Mouse (Mus musculus) hindbrain, embryonic 10.5 days (tissue): ENCODE measurements around the gene Cdk9. TPM values are rescaled to one million over a fixed set of nuclear protein-coding genes. Genes with fewer than 3 reads are reported as not detected.

ENCODE experiments used
- DNase-seq: peaks from one replicate; pipeline ENCODE4 v3.0.0-alpha.2; 2017; ENCODE audit warnings: low spot score
- H3K27ac ChIP-seq: fragments of 300-500 bp; sonication (generic); 2 replicates; pipeline ENCODE4 v1.5.1; 2016; ENCODE audit warnings: mild to moderate bottlenecking, moderate library complexity
- H3K27me3 ChIP-seq: fragments of 300-500 bp; sonication (generic); 2 replicates; pipeline ENCODE4 v1.6.1; 2016; ENCODE audit warnings: mild to moderate bottlenecking; ENCODE audit not compliant: poor library complexity, insufficient read depth, severe bottlenecking
- H3K36me3 ChIP-seq: fragments of 300-500 bp; sonication (generic); 2 replicates; pipeline ENCODE4 v1.6.1; 2016; ENCODE audit warnings: mild to moderate bottlenecking, moderate library complexity
- H3K4me1 ChIP-seq: fragments of 300-500 bp; sonication (generic); replicated peaks from 2 replicates; pipeline ENCODE4 v1.6.1; 2016; ENCODE audit warnings: mild to moderate bottlenecking
- H3K4me3 ChIP-seq: fragments of 300-500 bp; sonication (generic); 2 replicates; pipeline ENCODE4 v1.5.1; 2016; ENCODE audit warnings: mild to moderate bottlenecking, moderate library complexity
- H3K9me3 ChIP-seq: fragments of 300-500 bp; sonication (generic); 2 replicates; pipeline ENCODE4 v1.6.1; 2016; ENCODE audit warnings: mild to moderate bottlenecking, moderate library complexity
- WGBS: fragments of 180-500 bp; shearing (Covaris S2); methylation state at CpG from one replicate; pipeline ENCODE4 v1.1.7; 2016; 5-methylcytosine and 5-hydroxymethylcytosine counted together
- polyA plus RNA-seq: library from polyadenylated mRNA; unstranded; fragments of >200 nt; fragmentation: Nextera tagmentation; extraction: Ambion mirVana; gene quantifications from 2 replicates; pipeline ENCODE4 v1.2.1, GENCODE M21; 2016

The Cdk9 gene
- polyA plus RNA-seq, 1 experiment from 2014 or later = 121 TPM

GRCm38 (mm10) chr2:32744272-32744982, 31.6 kb upstream of the Cdk9 start:
- no peak overlapping the region for H3K27ac ChIP-seq
- peaks cover 47% of the 10 kb centered on the region for H3K36me3 ChIP-seq
- H3K4me1 ChIP-seq = peaks cover 38% of the 10 kb centered on the region
- H3K27me3 ChIP-seq = peaks cover 44% of the 10 kb centered on the region
- H3K9me3 ChIP-seq = no peaks in the 10 kb centered on the region
- no peak overlapping the region for H3K4me3 ChIP-seq
- no peak for DNase-seq
- 82% methylated on average over 15 of the region's 15 CpGs for WGBS

- H3K27me3 ChIP-seq = peaks cover 47% of the 10 kb centered on the region
- H3K9me3 ChIP-seq = no peaks in the 10 kb centered on the region
- peaks cover 28% of the 10 kb centered on the region for H3K36me3 ChIP-seq
- 2% methylated on average over 18 of the region's 18 CpGs for WGBS
- peak overlapping the region; percentile 90 for H3K27ac ChIP-seq
- H3K4me3 ChIP-seq = peak overlapping the region; percentile 73
- DNase-seq = peak; percentile 79
- H3K4me1 ChIP-seq = peaks cover 33% of the 10 kb centered on the region
Observed at GRCm38 (mm10) chr2:32742173-32742531, 29.3 kb upstream of the Cdk9 start.

- no peaks in the 10 kb centered on the region for H3K9me3 ChIP-seq
- H3K4me3 ChIP-seq = peak overlapping the region; percentile 73
- peaks cover 22% of the 10 kb centered on the region for H3K36me3 ChIP-seq
- DNase-seq = peak; percentile 66
- peaks cover 37% of the 10 kb centered on the region for H3K4me1 ChIP-seq
- WGBS = 2% methylated on average over 57 of the region's 58 CpGs
- peaks cover 47% of the 10 kb centered on the region for H3K27me3 ChIP-seq
- peak overlapping the region; percentile 90 for H3K27ac ChIP-seq
Observed at GRCm38 (mm10) chr2:32741273-32742172, 28.6 kb upstream of the Cdk9 start.

GRCm38 (mm10) chr2:32740916-32741272, 28.0 kb upstream of the Cdk9 start, which contains the start of gene 6330409D20Rik:
TSS of gene 6330409D20Rik (minus strand) at chr2:32741016.
- Histone ChIP-seq H3K27me3 (peaks cover 47% of the 10 kb centered on the region), H3K9me3 (no peaks in the 10 kb centered on the region), H3K27ac (peak within 1 kb of the TSS; percentile 90), H3K36me3 (peaks cover 15% of the 10 kb centered on the region), H3K4me3 (peak within 1 kb of the TSS; percentile 73), H3K4me1 (peaks cover 37% of the 10 kb centered on the region)
- 10% methylated on average over 11 of the region's 11 CpGs for whole genome bisulfite sequencing
- DNase-seq = no peak

- no peaks in the 10 kb centered on the region for H3K9me3 ChIP-seq
- peaks cover 47% of the 10 kb centered on the region for H3K27me3 ChIP-seq
- H3K4me3 ChIP-seq = no peak overlapping the region
- H3K27ac ChIP-seq = no peak overlapping the region
- DNase-seq = no peak
- peaks cover 45% of the 10 kb centered on the region for H3K4me1 ChIP-seq
- WGBS = 80% methylated on average over 4 of the region's 4 CpGs
- no peaks in the 10 kb centered on the region for H3K36me3 ChIP-seq
Observed at GRCm38 (mm10) chr2:32739311-32739710, 26.4 kb upstream of the Cdk9 start.

- no peak for DNase-seq
- peak overlapping the region; percentile 25; the same call in 1 of the 2 replicates for H3K27ac ChIP-seq
- 59% methylated on average over 6 of the region's 6 CpGs for WGBS
- peaks cover 39% of the 10 kb centered on the region for H3K4me1 ChIP-seq
- no peaks in the 10 kb centered on the region for H3K9me3 ChIP-seq
- no peaks in the 10 kb centered on the region for H3K36me3 ChIP-seq
- H3K4me3 ChIP-seq = no peak overlapping the region
- H3K27me3 ChIP-seq = peaks cover 29% of the 10 kb centered on the region
Observed at GRCm38 (mm10) chr2:32737008-32737407, 24.1 kb upstream of the Cdk9 start.

- Histone ChIP-seq H3K4me1 (peaks cover 37% of the 10 kb centered on the region), H3K9me3 (no peaks in the 10 kb centered on the region), H3K36me3 (no peaks in the 10 kb centered on the region), H3K27me3 (peaks cover 23% of the 10 kb centered on the region), H3K4me3 (no peak overlapping the region), H3K27ac (peak overlapping the region; percentile 25; the same call in 1 of the 2 replicates)
- 37% methylated on average over 3 of the region's 3 CpGs for WGBS
- no peak for DNase-seq
Observed at GRCm38 (mm10) chr2:32736306-32736829, 23.5 kb upstream of the Cdk9 start.

GRCm38 (mm10) chr2:32734933-32735332, 22.1 kb upstream of the Cdk9 start:
- Histone ChIP-seq H3K4me3 (no peak overlapping the region), H3K27me3 (peaks cover 8% of the 10 kb centered on the region), H3K27ac (peak overlapping the region; percentile 13), H3K4me1 (peaks cover 42% of the 10 kb centered on the region), H3K36me3 (no peaks in the 10 kb centered on the region), H3K9me3 (no peaks in the 10 kb centered on the region)
- peak; percentile 17 for DNase-seq
- 61% methylated on average over 4 of the region's 4 CpGs for WGBS

GRCm38 (mm10) chr2:32734480-32734879, 21.6 kb upstream of the Cdk9 start:
- Histone ChIP-seq H3K4me1 (peaks cover 45% of the 10 kb centered on the region), H3K9me3 (no peaks in the 10 kb centered on the region), H3K27ac (peak overlapping the region; percentile 13), H3K27me3 (peaks cover 4% of the 10 kb centered on the region), H3K36me3 (no peaks in the 10 kb centered on the region), H3K4me3 (no peak overlapping the region)
- DNase-seq = no peak
- WGBS = 52% methylated on average over 4 of the region's 4 CpGs

- WGBS = 79% methylated on average over 6 of the region's 6 CpGs
- Histone ChIP-seq H3K4me3 (no peak overlapping the region), H3K27ac (peak overlapping the region; percentile 40; the same call in 1 of the 2 replicates), H3K36me3 (no peaks in the 10 kb centered on the region), H3K27me3 (peaks cover 8% of the 10 kb centered on the region), H3K4me1 (peaks cover 55% of the 10 kb centered on the region), H3K9me3 (no peaks in the 10 kb centered on the region)
- DNase-seq = no peak
Observed at GRCm38 (mm10) chr2:32732695-32733094, 19.8 kb upstream of the Cdk9 start.

- no peaks in the 10 kb centered on the region for H3K36me3 ChIP-seq
- peak overlapping the region; percentile 66; the same call in 1 of the 2 replicates for H3K27ac ChIP-seq
- no peak overlapping the region for H3K4me3 ChIP-seq
- H3K4me1 ChIP-seq = peaks cover 62% of the 10 kb centered on the region
- DNase-seq = no peak
- 75% methylated on average over 4 of the region's 4 CpGs for WGBS
- no peaks in the 10 kb centered on the region for H3K9me3 ChIP-seq
- peaks cover 8% of the 10 kb centered on the region for H3K27me3 ChIP-seq
Observed at GRCm38 (mm10) chr2:32731911-32732310, 19.0 kb upstream of the Cdk9 start.

- peak; percentile 67 for DNase-seq
- H3K27me3 ChIP-seq = peaks cover 8% of the 10 kb centered on the region
- 0 out of 2 replicates have a peak overlapping the region, but pooled peaks have one; percentile 3 for H3K4me3 ChIP-seq
- H3K27ac ChIP-seq = peak overlapping the region; percentile 62
- H3K36me3 ChIP-seq = no peaks in the 10 kb centered on the region
- 52% methylated on average over 11 of the region's 11 CpGs for WGBS
- no peaks in the 10 kb centered on the region for H3K9me3 ChIP-seq
- H3K4me1 ChIP-seq = peaks cover 55% of the 10 kb centered on the region
Observed at GRCm38 (mm10) chr2:32730854-32731253, 18.0 kb upstream of the Cdk9 start.
